Comparison of ENCODE assay signal across 9 mouse cellular contexts in genomic region chr15:84393341-84393740, GRCm38 (mm10). TPM values are rescaled to one million over a fixed set of nuclear protein-coding genes. Genes with fewer than 3 reads are reported as not detected.
DNase-seq lines count a peak whose midpoint lies in the region; ATAC-seq and TF ChIP-seq lines count a peak whose summit lies in the region.
"Had no signal": no experiment of that assay in that cellular context is flagged by ENCODE, and none has a peak within 500 bp of the region (broad histone marks: within the 10 kb centered on the region; RNA-seq: fewer than 3 reads in every experiment).

No protein-coding gene starts in this region.

- no peaks in the 10 kb centered on the region for H3K36me3 ChIP-seq in lung, postnatal 0 days (ENCODE audit: insufficient read depth, low read length)
- no peaks in the 10 kb centered on the region for H3K36me3 ChIP-seq in hindbrain, embryonic 15.5 days
- H3K36me3 ChIP-seq in neural tube, embryonic 15.5 days, result no peaks in the 10 kb centered on the region

- TF ChIP-seq CTCF in cerebellum, adult 2 months (IDR thresholded peaks at IDR 0.05; ENCODE audit: borderline replicate concordance, insufficient read depth, low read depth, low read length), result 0 out of 2 replicates have a peak, but pooled peaks have one; percentile 12
- peak; percentile 28; the same call in 1 of the 2 replicates for TF ChIP-seq CTCF in lung, postnatal 0 days (IDR thresholded peaks at IDR 0.05)

- no peak overlapping the region for H3K4me3 ChIP-seq in cerebellum, adult 2 months (replicated peaks; ENCODE audit: insufficient read depth, low read depth, low read length)
- no peak overlapping the region for H3K4me3 ChIP-seq in lung, postnatal 0 days (ENCODE audit: low read depth, low read length)
- no peak overlapping the region for H3K4me3 ChIP-seq in hindbrain, embryonic 15.5 days
- no peak overlapping the region for H3K4me3 ChIP-seq in neural tube, embryonic 15.5 days (replicated peaks)

- no peaks in the 10 kb centered on the region for H3K27me3 ChIP-seq in cerebellum, adult 2 months (ENCODE audit: control insufficient read depth, insufficient read depth, low read length)
- no peaks in the 10 kb centered on the region for H3K27me3 ChIP-seq in lung, postnatal 0 days (replicated peaks; ENCODE audit: insufficient read depth, low read length)
- H3K27me3 ChIP-seq in hindbrain, embryonic 15.5 days, result no peaks in the 10 kb centered on the region
- H3K27me3 ChIP-seq in neural tube, embryonic 15.5 days (replicated peaks), result no peaks in the 10 kb centered on the region

- DNase-seq in cerebellum, adult 2 months, result no peak
- no peak for DNase-seq in cerebellum, adult 11-12 months
- no peak for DNase-seq in lung, postnatal 0 days (ENCODE audit: low spot score)
- no peak for DNase-seq in lung, postnatal 25 days (ENCODE audit: low spot score)
- no peak for DNase-seq in adrenal gland, adult 2 months
- DNase-seq in T-cell, adult 2 months (ENCODE audit: low spot score), result no peak
- DNase-seq: adrenal gland, postnatal 36 days had no signal

- WGBS in cerebellum, adult 2 months, result 74% methylated on average over 6 of the region's 6 CpGs
- 36% methylated on average over 6 of the region's 6 CpGs for WGBS in lung, postnatal 0 days
- 53% methylated on average over 6 of the region's 6 CpGs for WGBS in hindbrain, embryonic 15.5 days
- WGBS in neural tube, embryonic 15.5 days, result 50% methylated on average over 6 of the region's 6 CpGs

- no peak overlapping the region for H3K4me2 ChIP-seq in lung, postnatal 0 days (replicated peaks; ENCODE audit: low read depth, low read length)
- H3K4me2 ChIP-seq in hindbrain, embryonic 15.5 days, result no peak overlapping the region
- no peak overlapping the region for H3K4me2 ChIP-seq in neural tube, embryonic 15.5 days

- H3K27ac ChIP-seq in cerebellum, adult 2 months (ENCODE audit: insufficient read depth, low read length), result no peak overlapping the region
- H3K27ac ChIP-seq in lung, postnatal 0 days (ENCODE audit: low read length), result no peak overlapping the region
- H3K27ac ChIP-seq in hindbrain, embryonic 15.5 days (replicated peaks), result no peak overlapping the region
- no peak overlapping the region for H3K27ac ChIP-seq in neural tube, embryonic 15.5 days (replicated peaks)

- no peak for TF ChIP-seq EP300 in lung, postnatal 0 days (IDR thresholded peaks at IDR 0.05)

- TF ChIP-seq POLR2A in cerebellum, adult 2 months (IDR thresholded peaks at IDR 0.05; ENCODE audit: borderline replicate concordance, insufficient read depth, low read length), result no peak

- H3K9me3 ChIP-seq in lung, postnatal 0 days (ENCODE audit: low read length), result no peaks in the 10 kb centered on the region
- no peaks in the 10 kb centered on the region for H3K9me3 ChIP-seq in hindbrain, embryonic 15.5 days
- 0 out of 2 replicates have a peak, but pooled peaks cover 2% of the 10 kb centered on the region for H3K9me3 ChIP-seq in neural tube, embryonic 15.5 days (replicated peaks)

- ATAC-seq in lung, postnatal 0 days, result no peak
- peak; percentile 47; the same call in 1 of the 2 replicates for ATAC-seq in hindbrain, embryonic 15.5 days (ENCODE audit: low FRiP score, low read depth)
- 0 out of 2 replicates have a peak, but pooled peaks have one; percentile 28 for ATAC-seq in neural tube, embryonic 15.5 days (ENCODE audit: low FRiP score)

- no peak overlapping the region for H3K9ac ChIP-seq in lung, postnatal 0 days (replicated peaks; ENCODE audit: low read depth)
- no peak overlapping the region for H3K9ac ChIP-seq in hindbrain, embryonic 15.5 days
- no peak overlapping the region for H3K9ac ChIP-seq in neural tube, embryonic 15.5 days (replicated peaks)

- H3K4me1 ChIP-seq in cerebellum, adult 2 months (ENCODE audit: control insufficient read depth, insufficient read depth, low read length), result no peaks in the 10 kb centered on the region; the same call in 1 of the 2 replicates
- H3K4me1 ChIP-seq in lung, postnatal 0 days (ENCODE audit: insufficient read depth, low read depth, low read length), result no peaks in the 10 kb centered on the region
- H3K4me1 ChIP-seq in hindbrain, embryonic 15.5 days (replicated peaks), result peaks cover 20% of the 10 kb centered on the region
- peaks cover 14% of the 10 kb centered on the region for H3K4me1 ChIP-seq in neural tube, embryonic 15.5 days

RNA-seq across cellular contexts. Expression of gene Shisal1, which starts 53.6 kb away (rescaled TPM):
- polyA plus RNA-seq in cerebellum, adult 2 months (2012; rRNA removed), result 12.4 and 13.5 TPM in 2 replicates
- polyA plus RNA-seq in lung, postnatal 0 days (2015; fragmentation: Nextera tagmentation; extraction: Ambion mirVana), result 0.06 and 0.08 TPM in 2 replicates
- polyA plus RNA-seq in hindbrain, embryonic 15.5 days (2015; fragmentation: Nextera tagmentation; extraction: Ambion mirVana), result 14.1 and 15.7 TPM in 2 replicates
- polyA plus RNA-seq in neural tube, embryonic 15.5 days (2015; fragmentation: Nextera tagmentation; extraction: Ambion mirVana), result 8.0 and 8.4 TPM in 2 replicates
- total RNA-seq in adrenal gland, adult 2 months (2021), result 1 to 10 TPM; 1.0 to 2.8 TPM
- polyA plus RNA-seq in adrenal gland, adult 2 months (2012; rRNA removed), result 1.8 and 1.9 TPM in 2 replicates
